Mouse (Mus musculus): Measurements from ENCODE around the gene Hpgd.

DNA sequence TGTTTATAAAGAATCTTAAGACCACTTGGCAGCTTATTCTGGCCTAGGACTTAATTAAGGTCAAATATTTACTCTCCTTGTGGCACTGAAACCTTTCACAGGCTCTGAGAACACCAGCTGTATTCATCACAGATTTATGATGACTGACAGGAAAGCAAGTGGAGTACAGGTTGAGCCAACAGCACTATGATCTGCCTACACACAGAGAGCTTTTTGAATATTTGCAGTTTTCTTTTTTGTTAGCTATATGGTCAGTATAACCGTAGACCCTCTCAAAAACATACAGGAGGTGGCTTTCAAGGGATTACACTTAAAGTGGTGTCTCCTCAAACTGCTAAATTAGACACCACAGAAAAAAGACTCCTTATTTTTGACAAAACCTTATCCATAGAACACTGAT lies 33.2 kb upstream of the Hpgd start:
- TF ChIP-seq CTCF (IDR thresholded peaks at IDR 0.05; ENCODE audit: extremely low read depth, insufficient read depth, low read length) (no peak), POLR2A (IDR thresholded peaks at IDR 0.05; ENCODE audit: extremely low read depth, insufficient read depth, low read length) (no peak)

Measured in cortical plate, adult 2 months (tissue).